Mouse (Mus musculus) lung, embryonic 14.5 days (tissue): Measurements from ENCODE around the gene Celsr2. TPM values are rescaled to one million over a fixed set of nuclear protein-coding genes. Genes with fewer than 3 reads are reported as not detected.

Experiments used
- ATAC-seq: fragments of 200-750 bp; cut with Nextera tagmentation; 2 replicates; pipeline ENCODE4 v1.8.0; 2017; ENCODE audit warnings: mild to moderate bottlenecking, moderate TSS enrichment, moderate library complexity; ENCODE audit not compliant: insufficient read depth
- DNase-seq: peaks from one replicate; pipeline ENCODE4 v3.0.0-alpha.2; 2015
- H3K27ac ChIP-seq: fragments of 300-500 bp; sonication (generic); 2 replicates; pipeline ENCODE4 v1.5.1; 2014; ENCODE audit warnings: low read depth, mild to moderate bottlenecking, moderate library complexity
- H3K27me3 ChIP-seq: fragments of 300-500 bp; sonication (generic); 2 replicates; pipeline ENCODE4 v1.6.1; 2014; ENCODE audit warnings: low read length, control low read depth; ENCODE audit not compliant: insufficient read depth
- H3K36me3 ChIP-seq: fragments of 300-500 bp; sonication (generic); 2 replicates; pipeline ENCODE4 v1.6.1; 2014; ENCODE audit warnings: control low read depth; ENCODE audit not compliant: insufficient read depth
- H3K4me1 ChIP-seq: fragments of 300-500 bp; sonication (generic); 2 replicates; pipeline ENCODE4 v1.6.1; 2014; ENCODE audit warnings: antibody characterized with exemption, control low read depth; ENCODE audit not compliant: insufficient read depth
- H3K4me2 ChIP-seq: fragments of 300-500 bp; sonication (generic); 2 replicates; pipeline ENCODE4 v1.6.1; 2014; ENCODE audit warnings: mild to moderate bottlenecking
- H3K4me3 ChIP-seq: fragments of 300-500 bp; sonication (generic); 2 replicates; pipeline ENCODE4 v1.5.1; 2014; ENCODE audit warnings: low read depth, low read length
- H3K9ac ChIP-seq: fragments of 300-500 bp; sonication (generic); 2 replicates; pipeline ENCODE4 v1.6.1; 2014
- H3K9me3 ChIP-seq: fragments of 300-500 bp; sonication (generic); 2 replicates; pipeline ENCODE4 v1.6.1; 2016; ENCODE audit warnings: low read depth, low read length, control low read depth
- CTCF ChIP-seq: IDR thresholded peaks from 2 replicates; pipeline ENCODE4 v1.5.1; 2016; ENCODE audit warnings: antibody characterized with exemption, low read depth
- WGBS: fragments of 180-500 bp; shearing (Covaris S2); extraction: QIAGEN DNeasy Blood & Tissue Kit; methylation state at CpG from one replicate; pipeline ENCODE4 v1.1.7; 2014; 5-methylcytosine and 5-hydroxymethylcytosine counted together
- polyA plus RNA-seq: library from polyadenylated mRNA; unstranded; fragments of >200 nt; fragmentation: Nextera tagmentation; extraction: Ambion mirVana; gene quantifications from 2 replicates; pipeline ENCODE4 v1.2.1, GENCODE M21; 2014

Gene Celsr2
- polyA plus RNA-seq, result 8.3 and 9.4 TPM in 2 replicates

- Histone ChIP-seq H3K4me3 (peak within 1 kb of the TSS; percentile 69), H3K4me1 (0 out of 2 replicates have a peak, but pooled peaks cover 6% of the 10 kb centered on the region), H3K9ac (peak within 1 kb of the TSS; percentile 68), H3K27me3 (peaks cover 17% of the 10 kb centered on the region; the same call in 1 of the 2 replicates), H3K27ac (peak within 1 kb of the TSS; percentile 55; the same call in 1 of the 2 replicates), H3K36me3 (peaks cover 16% of the 10 kb centered on the region; the same call in 1 of the 2 replicates), H3K4me2 (peak within 1 kb of the TSS; percentile 99), H3K9me3 (peaks cover 19% of the 10 kb centered on the region; the same call in 1 of the 2 replicates)
- TF ChIP-seq CTCF, result no peak
- peak; percentile 26 for ATAC-seq
- WGBS, result 4% methylated on average over 60 of the region's 67 CpGs
- peak; percentile 55 for DNase-seq
Measured at GRCm38 (mm10) chr3:108414857-108415830, at the start of gene Celsr2. Celsr2 (minus strand) TSS chr3:108415552.

- ATAC-seq, result peak; percentile 75
- WGBS, result 18% methylated on average over 10 of the region's 10 CpGs
Measured at GRCm38 (mm10) chr3:108458866-108459265, 43.5 kb upstream of the Celsr2 start.

GRCm38 (mm10) chr3:108458380-108458779, 43.0 kb upstream of the Celsr2 start:
- Histone ChIP-seq H3K9me3 (no peaks in the 10 kb centered on the region), H3K4me2 (peak overlapping the region; percentile 36; the same call in 1 of the 2 replicates), H3K4me3 (no peak overlapping the region), H3K36me3 (no peaks in the 10 kb centered on the region), H3K9ac (no peak overlapping the region), H3K4me1 (no peaks in the 10 kb centered on the region), H3K27ac (no peak overlapping the region), H3K27me3 (no peaks in the 10 kb centered on the region)
- DNase-seq (no peak), ATAC-seq (no peak)
- TF ChIP-seq CTCF, result no peak
- WGBS, result 45% methylated on average over 14 of the region's 14 CpGs

More at GRCm38 (mm10) chr3:108458866-108459265, 43.5 kb upstream of the Celsr2 start:
- no peaks in the 10 kb centered on the region for H3K4me1 ChIP-seq
- no peak overlapping the region for H3K27ac ChIP-seq
- DNase-seq, result peak; percentile 51
- no peak overlapping the region for H3K9ac ChIP-seq
- H3K4me2 ChIP-seq, result peak overlapping the region; percentile 36; the same call in 1 of the 2 replicates
- no peaks in the 10 kb centered on the region for H3K9me3 ChIP-seq
- no peaks in the 10 kb centered on the region for H3K36me3 ChIP-seq
- H3K4me3 ChIP-seq, result no peak overlapping the region
- no peaks in the 10 kb centered on the region for H3K27me3 ChIP-seq
- peak; percentile 43; the same call in 1 of the 2 replicates for TF ChIP-seq CTCF

DNA sequence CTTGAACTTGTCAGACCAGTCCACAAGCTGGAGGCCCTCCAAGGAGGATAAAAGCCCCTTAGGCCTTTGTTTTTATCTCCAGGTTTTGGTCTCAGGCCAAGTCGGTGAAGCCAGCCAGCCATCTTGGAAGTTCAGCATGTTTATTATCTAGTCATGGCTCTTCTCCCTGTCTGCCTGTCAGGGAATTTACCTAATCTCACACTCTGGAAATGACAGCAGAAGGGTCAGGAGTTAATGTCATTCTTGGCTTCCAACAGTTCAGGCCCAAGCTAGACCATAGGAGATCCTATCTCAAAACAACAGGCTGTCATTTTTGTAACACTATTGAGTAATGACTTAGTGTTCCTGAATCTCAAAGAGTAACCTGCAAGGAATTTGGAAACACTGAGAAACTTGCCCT, 38.8 kb upstream of the Celsr2 start:
- WGBS, result 39% methylated on average over 1 of the region's 1 CpGs
- ATAC-seq (no peak), DNase-seq (peak; percentile 34)
- Histone ChIP-seq H3K9me3 (no peaks in the 10 kb centered on the region), H3K27me3 (no peaks in the 10 kb centered on the region), H3K27ac (no peak overlapping the region), H3K36me3 (no peaks in the 10 kb centered on the region), H3K4me1 (no peaks in the 10 kb centered on the region), H3K9ac (no peak overlapping the region), H3K4me2 (no peak overlapping the region), H3K4me3 (no peak overlapping the region)
- TF ChIP-seq CTCF, result no peak

- ATAC-seq (no peak), DNase-seq (no peak)
- no peak overlapping the region for H3K4me2 ChIP-seq
- H3K4me1 ChIP-seq, result no peaks in the 10 kb centered on the region
- H3K9ac ChIP-seq, result no peak overlapping the region
- H3K9me3 ChIP-seq, result no peaks in the 10 kb centered on the region
- H3K36me3 ChIP-seq, result no peaks in the 10 kb centered on the region
- 86% methylated on average over 2 of the region's 2 CpGs for WGBS
- TF ChIP-seq CTCF, result no peak
- H3K27me3 ChIP-seq, result no peaks in the 10 kb centered on the region
- H3K4me3 ChIP-seq, result no peak overlapping the region
- H3K27ac ChIP-seq, result no peak overlapping the region
Measured at GRCm38 (mm10) chr3:108451969-108452368, 36.6 kb upstream of the Celsr2 start.

DNA sequence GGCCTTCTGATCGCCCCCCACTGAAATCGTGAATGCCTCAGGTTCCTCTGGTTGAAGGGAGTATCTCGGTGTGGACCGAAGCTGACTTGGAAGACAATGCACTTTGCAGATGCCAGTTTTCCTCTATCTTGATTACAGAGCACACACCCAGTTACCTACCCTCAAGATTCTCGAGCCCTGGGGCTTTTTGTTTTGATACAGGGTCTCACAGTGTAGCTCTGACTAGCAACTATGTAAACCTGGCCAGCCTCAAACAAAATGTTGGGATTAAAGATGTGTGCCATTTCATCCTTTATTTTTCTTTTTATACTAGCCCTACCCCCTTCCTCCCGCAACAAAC, 30.0 kb upstream of the Celsr2 start:
- Histone ChIP-seq H3K4me2 (peak overlapping the region; percentile 68), H3K27me3 (no peaks in the 10 kb centered on the region), H3K36me3 (peaks cover 9% of the 10 kb centered on the region; the same call in 1 of the 2 replicates), H3K9ac (peak overlapping the region; percentile 73), H3K27ac (peak overlapping the region; percentile 55), H3K4me1 (0 out of 2 replicates have a peak, but pooled peaks cover 10% of the 10 kb centered on the region), H3K9me3 (no peaks in the 10 kb centered on the region), H3K4me3 (peak overlapping the region; percentile 85)
- ATAC-seq, result peak; percentile 13
- 13% methylated on average over 6 of the region's 6 CpGs for whole genome bisulfite sequencing
- DNase-seq, result no peak
- TF ChIP-seq CTCF, result no peak

GRCm38 (mm10) chr3:108444698-108445365, 29.5 kb upstream of the Celsr2 start, which contains the start of gene Sars:
Sars (minus strand) TSS chr3:108445209.
- 0 out of 2 replicates have a peak, but pooled peaks cover 10% of the 10 kb centered on the region for H3K4me1 ChIP-seq
- H3K27ac ChIP-seq, result peak within 1 kb of the TSS; percentile 82
- H3K9ac ChIP-seq, result peak within 1 kb of the TSS; percentile 73
- DNase-seq, result peak; percentile 97
- peak within 1 kb of the TSS; percentile 68 for H3K4me2 ChIP-seq
- peak within 1 kb of the TSS; percentile 85 for H3K4me3 ChIP-seq
- ATAC-seq, result peak; percentile 99
- no peaks in the 10 kb centered on the region for H3K27me3 ChIP-seq
- peak; percentile 26; the same call in 1 of the 2 replicates for TF ChIP-seq CTCF
- peaks cover 9% of the 10 kb centered on the region; the same call in 1 of the 2 replicates for H3K36me3 ChIP-seq
- 0% methylated on average over 41 of the region's 41 CpGs for WGBS
- H3K9me3 ChIP-seq, result no peaks in the 10 kb centered on the region
